Mouse (Mus musculus) hindbrain, embryonic 13.5 days (tissue): ENCODE data around the gene Cops6. TPM values are rescaled to one million over a fixed set of nuclear protein-coding genes. Genes with fewer than 3 reads are reported as not detected.

Experiments
- ATAC-seq: fragments of 200-750 bp; cut with Nextera tagmentation; 2 replicates; pipeline ENCODE4 v1.8.0; 2017; ENCODE audit warnings: moderate TSS enrichment; ENCODE audit not compliant: low FRiP score
- H3K27ac ChIP-seq: fragments of 300-500 bp; sonication (generic); 2 replicates; pipeline ENCODE4 v1.5.1; 2015; ENCODE audit warnings: inconsistent platforms, mild to moderate bottlenecking, moderate library complexity
- H3K27me3 ChIP-seq: fragments of 300-500 bp; sonication (generic); 2 replicates; pipeline ENCODE4 v1.6.1; 2015; ENCODE audit warnings: mild to moderate bottlenecking, inconsistent platforms
- H3K36me3 ChIP-seq: fragments of 300-500 bp; sonication (generic); 2 replicates; pipeline ENCODE4 v1.6.1; 2015; ENCODE audit warnings: mild to moderate bottlenecking, inconsistent platforms
- H3K4me1 ChIP-seq: fragments of 300-500 bp; sonication (generic); replicated peaks from 2 replicates; pipeline ENCODE4 v1.6.1; 2015; ENCODE audit warnings: inconsistent platforms
- H3K4me2 ChIP-seq: fragments of 300-500 bp; sonication (generic); 2 replicates; pipeline ENCODE4 v1.6.1; 2015; ENCODE audit warnings: inconsistent platforms, mild to moderate bottlenecking, moderate library complexity
- H3K4me3 ChIP-seq: fragments of 300-500 bp; sonication (generic); 2 replicates; pipeline ENCODE4 v1.5.1; 2015; ENCODE audit warnings: mild to moderate bottlenecking, inconsistent platforms
- H3K9ac ChIP-seq: fragments of 300-500 bp; sonication (generic); 2 replicates; pipeline ENCODE4 v1.6.1; 2015; ENCODE audit warnings: mild to moderate bottlenecking, inconsistent platforms
- H3K9me3 ChIP-seq: fragments of 300-500 bp; sonication (generic); 2 replicates; pipeline ENCODE4 v1.6.1; 2016; ENCODE audit warnings: inconsistent platforms
- whole genome bisulfite sequencing: fragments of 180-500 bp; shearing (Covaris S2); methylation state at CpG from one replicate; pipeline ENCODE4 v1.1.7; 2015; 5-methylcytosine and 5-hydroxymethylcytosine counted together
- polyA plus RNA-seq: library from polyadenylated mRNA; unstranded; fragments of >200 nt; fragmentation: Nextera tagmentation; extraction: Ambion mirVana; gene quantifications from 2 replicates; pipeline ENCODE4 v1.2.1, GENCODE M21; 2015

Gene Cops6
- polyA plus RNA-seq, 1 experiment from 2014 or later = 308 TPM

DNA sequence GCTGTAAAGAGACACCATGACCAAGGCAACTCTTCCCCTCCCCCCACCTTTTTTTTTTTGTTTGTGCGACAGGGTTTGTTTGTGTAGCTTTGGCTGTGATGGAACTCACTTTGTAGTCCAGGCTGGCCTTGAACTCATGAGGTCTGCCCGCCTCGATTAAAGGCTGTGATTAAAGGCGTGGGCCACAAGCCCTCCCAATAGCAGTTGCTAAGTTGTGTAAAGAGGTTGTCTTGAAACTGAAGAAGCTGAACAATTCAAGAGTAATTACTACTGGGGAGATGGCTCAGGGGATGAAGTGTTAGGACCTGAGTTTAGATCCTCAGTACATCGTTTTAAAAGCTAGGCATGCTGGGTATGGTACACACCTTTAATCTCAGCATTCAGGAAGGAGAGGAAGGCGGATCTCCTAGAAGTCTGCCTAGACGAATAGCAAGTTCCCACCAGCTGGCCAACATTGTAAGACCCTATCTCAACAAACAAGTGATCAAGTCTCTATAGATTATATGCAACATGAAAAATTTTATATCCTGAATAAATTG is 578 bp upstream of the Cops6 start:
- Histone ChIP-seq H3K27ac (peak overlapping the region; percentile 85), H3K9me3 (no peaks in the 10 kb centered on the region), H3K27me3 (no peaks in the 10 kb centered on the region), H3K36me3 (peaks cover 31% of the 10 kb centered on the region), H3K4me2 (peak overlapping the region; percentile 85), H3K9ac (peak overlapping the region; percentile 65), H3K4me3 (peak overlapping the region; percentile 82), H3K4me1 (peaks cover 23% of the 10 kb centered on the region)
- ATAC-seq = no peak; the same call in 1 of the 2 replicates
- WGBS = 68% methylated on average over 7 of the region's 7 CpGs

DNA sequence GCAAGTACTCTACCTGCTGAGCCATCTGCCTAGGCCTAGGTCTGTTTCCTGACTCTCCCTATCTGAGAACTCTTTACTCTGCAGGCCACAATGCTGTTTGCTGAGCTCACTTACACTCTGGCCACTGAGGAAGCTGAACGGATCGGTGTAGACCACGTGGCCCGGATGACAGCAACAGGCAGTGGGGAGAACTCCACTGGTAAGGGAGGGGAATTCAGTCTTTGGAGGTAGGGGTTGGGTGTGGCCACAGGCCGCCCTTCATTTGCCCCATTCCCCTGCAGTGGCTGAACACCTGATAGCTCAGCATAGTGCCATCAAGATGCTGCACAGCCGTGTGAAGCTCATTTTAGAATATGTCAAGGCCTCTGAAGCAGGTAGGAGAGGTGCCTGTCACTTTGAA is 2.2 kb downstream of the Cops6 start:
- peaks cover 31% of the 10 kb centered on the region for H3K4me1 ChIP-seq
- ATAC-seq = no peak
- H3K9ac ChIP-seq = no peak overlapping the region
- no peak overlapping the region for H3K4me2 ChIP-seq
- H3K27ac ChIP-seq = no peak overlapping the region
- H3K9me3 ChIP-seq = no peaks in the 10 kb centered on the region
- 84% methylated on average over 6 of the region's 6 CpGs for WGBS
- no peak overlapping the region for H3K4me3 ChIP-seq
- peaks cover 58% of the 10 kb centered on the region for H3K36me3 ChIP-seq
- H3K27me3 ChIP-seq = no peaks in the 10 kb centered on the region

DNA sequence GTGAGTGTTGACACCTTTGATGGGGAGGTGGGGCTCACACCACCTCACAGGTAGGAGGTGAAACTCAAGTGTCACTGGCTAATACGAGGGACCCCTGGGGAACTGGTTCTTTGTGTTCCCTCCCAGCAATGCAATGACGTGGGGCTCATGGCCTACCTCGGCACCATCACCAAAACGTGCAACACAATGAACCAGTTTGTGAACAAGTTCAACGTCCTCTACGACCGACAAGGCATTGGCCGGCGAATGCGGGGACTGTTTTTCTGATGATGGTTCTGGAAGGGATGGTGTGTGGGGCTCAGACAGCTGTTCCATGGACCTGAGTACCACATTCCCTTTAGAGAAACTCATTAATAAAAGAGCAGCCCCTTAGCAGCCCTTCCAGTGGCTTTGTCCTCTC is 2.7 kb downstream of the Cops6 start:
- no peak for ATAC-seq
- H3K27ac ChIP-seq = no peak overlapping the region
- H3K4me3 ChIP-seq = no peak overlapping the region
- H3K27me3 ChIP-seq = no peaks in the 10 kb centered on the region
- H3K9me3 ChIP-seq = no peaks in the 10 kb centered on the region
- H3K9ac ChIP-seq = no peak overlapping the region
- no peak overlapping the region for H3K4me2 ChIP-seq
- 70% methylated on average over 10 of the region's 10 CpGs for WGBS
- peaks cover 63% of the 10 kb centered on the region for H3K36me3 ChIP-seq
- H3K4me1 ChIP-seq = peaks cover 31% of the 10 kb centered on the region

DNA sequence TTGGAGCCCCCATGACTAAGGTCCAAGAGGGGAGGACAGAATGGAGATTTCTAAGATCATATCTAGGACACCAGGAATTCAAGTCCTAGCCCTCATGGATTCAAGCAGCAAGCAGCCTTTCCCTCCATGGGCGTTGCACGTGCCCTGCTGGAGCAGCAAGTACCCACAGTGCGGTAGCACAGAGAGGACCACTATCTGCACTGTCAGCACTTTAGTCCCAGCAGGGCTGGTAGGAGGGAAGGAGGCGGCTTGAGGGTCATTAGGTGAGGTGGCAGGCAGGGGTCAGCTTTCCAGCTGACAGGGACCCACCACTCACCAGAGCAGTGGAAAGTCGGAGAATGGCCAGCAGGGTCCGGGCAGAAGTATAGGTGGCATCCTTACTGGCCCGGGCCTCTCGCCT is 4.7 kb downstream of the Cops6 start:
- H3K36me3 ChIP-seq = peaks cover 71% of the 10 kb centered on the region
- no peak overlapping the region for H3K4me2 ChIP-seq
- 82% methylated on average over 8 of the region's 8 CpGs for whole genome bisulfite sequencing
- peak overlapping the region; percentile 2; the same call in 1 of the 2 replicates for H3K9ac ChIP-seq
- no peak overlapping the region for H3K4me3 ChIP-seq
- no peaks in the 10 kb centered on the region for H3K27me3 ChIP-seq
- ATAC-seq = no peak
- no peak overlapping the region for H3K27ac ChIP-seq
- peaks cover 41% of the 10 kb centered on the region for H3K4me1 ChIP-seq
- H3K9me3 ChIP-seq = no peaks in the 10 kb centered on the region

DNA sequence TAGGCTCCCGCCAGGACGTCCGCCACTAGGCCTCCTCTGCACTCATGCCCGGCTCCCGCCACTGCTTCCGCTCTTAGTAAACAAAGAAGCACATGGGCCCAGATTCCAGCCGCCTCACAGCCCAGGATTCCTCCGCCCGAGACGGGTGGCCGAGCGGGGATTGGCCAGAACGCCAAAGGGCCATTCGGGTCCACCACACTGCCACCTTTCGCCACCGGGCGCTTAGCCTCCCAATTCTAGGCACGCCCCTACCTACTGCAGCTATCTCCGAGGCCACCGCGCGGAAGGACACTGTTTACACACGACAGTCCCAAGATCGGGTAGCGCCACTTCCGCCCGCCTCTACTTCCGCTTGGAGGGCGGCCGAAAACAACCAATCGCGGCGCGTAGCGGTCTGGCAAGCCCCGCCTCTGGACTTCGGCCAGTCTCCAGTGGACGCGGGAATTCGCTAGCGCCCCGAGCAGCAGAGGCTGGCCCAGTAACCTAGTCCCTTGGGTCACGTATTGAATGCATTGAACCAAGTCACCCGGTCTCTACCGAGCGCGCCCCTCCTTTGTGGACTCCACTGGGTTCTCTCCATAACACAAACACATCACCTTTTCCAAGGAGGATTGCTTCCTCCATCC is 10.2 kb downstream of the Cops6 start:
- Histone ChIP-seq H3K9me3 (no peaks in the 10 kb centered on the region), H3K4me2 (peak overlapping the region; percentile 92), H3K36me3 (peaks cover 56% of the 10 kb centered on the region), H3K4me1 (peaks cover 51% of the 10 kb centered on the region), H3K27me3 (no peaks in the 10 kb centered on the region), H3K27ac (peak overlapping the region; percentile 92), H3K9ac (peak overlapping the region; percentile 76), H3K4me3 (peak overlapping the region; percentile 73)
- ATAC-seq = peak; percentile 91
- WGBS = under 1% methylated on average over 47 of the region's 47 CpGs

DNA sequence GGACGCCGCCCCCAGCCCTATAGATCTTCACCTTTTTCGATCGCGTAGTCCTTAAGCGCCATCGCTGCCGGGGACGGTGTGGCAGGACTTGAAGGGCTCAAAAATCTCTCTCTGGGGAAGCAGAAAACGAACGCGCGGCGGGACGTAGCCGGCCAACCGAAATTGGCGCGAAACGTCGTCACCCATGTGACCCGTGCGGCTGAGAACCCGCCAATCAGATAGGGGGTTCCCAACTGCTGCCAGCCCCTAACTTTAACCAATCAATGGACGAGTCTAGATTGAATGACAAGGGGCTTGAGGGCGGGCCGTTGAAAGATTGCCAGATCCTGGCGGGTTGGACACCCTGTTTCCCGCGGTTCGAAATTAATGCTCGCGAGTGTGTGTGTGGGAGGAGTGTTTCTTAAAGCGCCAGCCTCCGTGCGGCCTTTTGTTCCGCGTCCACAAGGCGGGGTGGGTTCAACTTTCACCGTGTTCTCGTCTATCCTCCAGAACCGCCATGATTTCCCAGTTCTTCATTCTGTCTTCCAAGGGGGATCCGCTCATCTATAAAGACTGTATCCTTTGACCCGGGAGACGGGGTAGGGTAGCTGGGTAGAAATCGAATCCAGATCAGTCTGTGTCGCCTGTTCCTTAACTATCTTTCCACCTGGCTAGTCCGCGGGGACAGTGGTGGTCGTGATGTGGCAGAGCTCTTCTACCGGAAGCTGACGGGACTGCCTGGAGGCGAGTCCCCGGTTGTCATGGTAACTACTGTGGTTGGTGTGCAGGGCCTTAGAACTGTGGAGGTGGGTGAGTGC is 11.0 kb downstream of the Cops6 start, which contains the start of the genes Ap4m1 and Mcm7:
Gene Ap4m1, plus strand, starts transcription at position 308 of the 797 bp plus-strand sequence.
Gene Mcm7, minus strand, starts transcription at position 728 of the 797 bp plus-strand sequence.
- WGBS = under 1% methylated on average over 54 of the region's 54 CpGs
- H3K9ac ChIP-seq = peak within 1 kb of the TSS; percentile 76
- no peaks in the 10 kb centered on the region for H3K9me3 ChIP-seq
- ATAC-seq = peak; percentile 95
- H3K4me3 ChIP-seq = peak within 1 kb of the TSS; percentile 73
- H3K27me3 ChIP-seq = no peaks in the 10 kb centered on the region
- H3K4me1 ChIP-seq = peaks cover 44% of the 10 kb centered on the region
- H3K4me2 ChIP-seq = peak within 1 kb of the TSS; percentile 92
- H3K36me3 ChIP-seq = peaks cover 54% of the 10 kb centered on the region
- H3K27ac ChIP-seq = peak within 1 kb of the TSS; percentile 92

DNA sequence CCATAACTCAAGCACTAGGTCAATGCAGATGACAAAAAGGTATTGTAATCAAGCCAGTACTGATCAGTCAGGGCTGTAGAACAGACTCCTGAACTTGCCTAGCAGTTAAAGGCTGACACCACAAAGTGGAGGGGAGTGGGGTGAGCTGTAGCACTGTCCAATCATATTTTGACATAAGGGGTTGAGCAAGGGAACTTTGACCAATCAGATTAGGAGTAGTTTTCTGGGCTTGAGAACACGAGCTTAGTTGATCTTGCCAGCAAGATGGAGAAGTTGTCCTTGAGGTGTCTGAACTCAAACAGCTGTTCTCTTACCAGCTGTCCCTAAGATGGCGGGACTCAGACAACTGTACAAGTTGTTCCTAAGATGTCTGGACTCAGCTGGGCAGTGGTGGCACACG is 12.3 kb downstream of the Cops6 start:
- Histone ChIP-seq H3K36me3 (peaks cover 54% of the 10 kb centered on the region), H3K9ac (no peak overlapping the region), H3K4me1 (peaks cover 42% of the 10 kb centered on the region), H3K4me2 (peak overlapping the region; percentile 92), H3K27ac (no peak overlapping the region), H3K27me3 (no peaks in the 10 kb centered on the region), H3K9me3 (no peaks in the 10 kb centered on the region), H3K4me3 (peak overlapping the region; percentile 73; the same call in 1 of the 2 replicates)
- 78% methylated on average over 3 of the region's 3 CpGs for WGBS
- no peak for ATAC-seq

DNA sequence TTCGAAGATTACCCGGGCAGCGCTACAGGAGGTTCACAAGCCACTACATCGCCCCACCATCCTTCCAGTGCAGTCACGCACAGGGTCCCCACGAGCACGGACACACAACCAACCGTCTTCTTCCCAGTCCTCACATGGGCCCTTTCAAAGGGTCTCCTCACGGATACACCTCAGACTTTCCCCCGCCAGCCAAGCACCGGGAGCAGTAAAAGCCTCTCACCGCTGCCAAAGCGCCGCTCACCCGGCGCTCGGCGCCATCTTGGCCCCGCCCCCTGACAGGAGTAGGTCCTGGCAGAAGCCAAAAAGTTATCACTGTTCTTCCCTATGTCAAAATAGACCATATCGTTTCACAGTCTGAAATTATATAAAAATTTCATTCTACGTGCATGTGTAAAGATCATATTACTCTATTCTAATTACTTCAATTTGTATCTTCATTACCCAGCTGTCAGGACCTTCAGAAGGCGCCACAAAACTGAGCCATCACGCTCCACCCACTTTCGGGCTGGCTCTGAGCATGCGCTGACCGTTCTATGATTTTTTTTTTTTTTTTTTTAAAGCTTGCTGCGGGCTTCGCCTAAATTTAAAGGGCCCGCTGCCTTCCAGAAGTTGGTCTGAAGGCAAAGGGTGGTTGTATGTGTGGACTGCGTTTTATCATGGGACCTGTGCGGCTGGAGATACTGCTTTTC is 26.2 kb downstream of the Cops6 start, which contains the start of the genes Taf6 and Cnpy4:
Gene Taf6, minus strand, starts transcription at position 502 of the 689 bp plus-strand sequence.
Gene Cnpy4, plus strand, starts transcription at position 536 of the 689 bp plus-strand sequence.
- Histone ChIP-seq H3K36me3 (peaks cover 46% of the 10 kb centered on the region), H3K9ac (peak within 1 kb of the TSS; percentile 84), H3K27me3 (no peaks in the 10 kb centered on the region), H3K9me3 (no peaks in the 10 kb centered on the region), H3K4me2 (peak within 1 kb of the TSS; percentile 79), H3K4me1 (peaks cover 26% of the 10 kb centered on the region), H3K27ac (peak within 1 kb of the TSS; percentile 82), H3K4me3 (peak within 1 kb of the TSS; percentile 78)
- 1% methylated on average over 31 of the region's 31 CpGs for WGBS
- ATAC-seq = peak; percentile 83

DNA sequence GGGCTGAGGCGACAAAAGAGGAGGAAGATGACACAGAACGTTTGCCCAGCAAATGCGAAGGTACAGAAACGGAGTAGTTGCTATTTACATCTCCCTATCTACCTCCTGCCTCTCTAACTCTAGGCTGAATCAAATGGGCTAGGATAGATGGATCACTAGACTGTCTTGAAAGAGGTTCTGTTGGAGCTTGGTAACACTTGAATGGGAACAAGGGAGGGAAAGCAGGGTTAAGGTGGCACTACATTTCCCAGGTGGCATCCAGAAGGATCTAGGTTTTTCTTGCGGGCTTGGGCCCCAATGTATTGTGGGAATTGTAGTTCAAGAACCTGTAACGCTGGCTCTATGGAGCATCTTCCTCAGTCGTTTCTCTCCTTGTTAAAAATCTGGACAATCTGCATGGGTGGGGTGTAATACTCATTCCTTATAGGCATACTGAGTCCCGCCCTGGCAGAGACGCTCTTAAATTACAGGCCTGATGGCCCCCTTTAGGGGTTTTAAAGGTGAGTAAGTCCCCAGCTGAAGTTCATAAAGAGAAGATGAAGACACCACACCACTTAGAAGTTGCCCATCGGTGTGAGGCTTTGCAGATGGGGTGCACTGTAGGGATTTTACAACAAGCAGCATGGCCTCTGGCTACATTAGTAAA is 26.9 kb downstream of the Cops6 start:
- 0% methylated on average over 10 of the region's 10 CpGs for WGBS
- H3K27ac ChIP-seq = peak overlapping the region; percentile 77
- H3K9me3 ChIP-seq = no peaks in the 10 kb centered on the region
- peak overlapping the region; percentile 78 for H3K4me3 ChIP-seq
- H3K9ac ChIP-seq = peak overlapping the region; percentile 79
- peak overlapping the region; percentile 79 for H3K4me2 ChIP-seq
- peaks cover 26% of the 10 kb centered on the region for H3K4me1 ChIP-seq
- ATAC-seq = peak; percentile 87
- H3K27me3 ChIP-seq = no peaks in the 10 kb centered on the region
- H3K36me3 ChIP-seq = peaks cover 46% of the 10 kb centered on the region

DNA sequence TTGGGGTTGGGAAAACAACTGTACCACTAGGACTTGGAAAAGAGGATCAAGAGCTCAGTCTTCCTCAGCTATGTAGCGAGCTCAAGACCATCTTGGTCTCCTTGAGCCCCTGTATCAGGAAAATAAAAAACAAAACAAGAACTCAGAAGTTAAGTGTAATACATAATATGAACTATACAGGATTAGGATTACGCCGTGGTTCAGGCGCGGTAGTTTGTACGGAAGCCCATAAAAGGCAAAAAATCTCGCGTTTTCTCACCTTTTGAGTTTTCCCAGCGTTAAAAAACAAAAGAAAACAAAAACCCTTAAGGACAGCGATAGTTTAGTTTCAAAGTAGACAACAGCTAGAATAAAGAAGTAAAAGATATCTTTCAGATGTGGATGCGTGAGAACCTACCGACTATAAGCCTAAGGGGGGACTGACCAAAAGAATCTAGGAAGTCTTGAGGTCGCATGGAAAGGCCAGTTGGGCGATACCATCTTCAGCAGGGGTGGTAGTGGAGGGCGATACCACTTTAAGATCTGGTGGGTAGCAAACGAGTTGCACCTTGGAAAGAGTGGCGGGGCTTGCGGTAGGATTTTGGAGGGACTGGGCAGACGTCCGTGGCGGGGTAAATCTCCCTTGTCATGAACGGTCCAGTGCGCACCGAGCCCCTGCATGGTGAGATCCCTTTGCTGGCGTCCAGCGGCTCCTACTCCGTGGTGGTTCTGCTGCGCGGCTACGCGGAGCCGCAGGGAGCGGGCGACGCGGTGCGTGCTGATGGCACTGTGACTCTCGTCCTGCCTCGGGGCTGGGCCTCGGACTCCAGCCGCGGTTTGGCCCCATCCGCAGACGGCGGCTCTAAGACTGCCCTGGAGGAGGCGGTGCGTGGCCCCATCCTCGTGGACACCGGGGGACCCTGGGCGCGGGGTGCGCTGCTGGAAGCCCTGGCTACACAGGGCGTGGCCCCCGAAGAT is 33.2 kb downstream of the Cops6 start, which contains the start of gene Mblac1:
Gene Mblac1, plus strand, starts transcription at position 544 of the 957 bp plus-strand sequence.
- WGBS = 8% methylated on average over 54 of the region's 54 CpGs
- peak; percentile 85 for ATAC-seq

More for the DNA sequence above, 33.2 kb downstream of the Cops6 start, which contains the start of gene Mblac1:
- Histone ChIP-seq H3K9me3 (no peaks in the 10 kb centered on the region), H3K4me1 (peaks cover 20% of the 10 kb centered on the region), H3K4me3 (peak within 1 kb of the TSS; percentile 68), H3K36me3 (peaks cover 36% of the 10 kb centered on the region), H3K27me3 (no peaks in the 10 kb centered on the region), H3K27ac (peak within 1 kb of the TSS; percentile 92), H3K4me2 (peak within 1 kb of the TSS; percentile 94), H3K9ac (peak within 1 kb of the TSS; percentile 87)
